Comparison of ENCODE assay signal across 15 mouse cellular contexts in the genomic region with DNA sequence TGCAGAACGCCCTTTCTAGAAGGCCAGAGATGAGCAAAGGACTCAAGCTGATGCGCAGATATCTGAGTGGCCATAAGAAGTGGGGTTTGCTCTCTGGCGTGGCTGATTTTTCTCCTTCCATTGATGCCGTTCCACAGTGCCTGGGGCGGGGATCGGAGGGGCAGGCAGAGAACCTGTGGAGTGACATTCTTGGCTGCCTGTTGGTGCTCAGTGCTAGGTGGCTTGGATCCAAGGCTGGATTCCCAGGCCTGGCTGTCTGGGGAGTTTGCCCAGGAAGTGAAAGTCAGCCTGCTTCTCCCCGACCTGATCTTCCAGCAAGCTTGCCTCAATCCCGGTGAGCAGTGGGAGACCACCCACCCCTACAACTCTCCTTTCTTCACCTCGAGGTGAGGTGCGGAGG.
DNase-seq lines count a peak whose midpoint lies in the region; ATAC-seq lines count a peak whose summit lies in the region.
"Had no signal": no experiment of that assay in that cellular context is flagged by ENCODE, and none has a peak within 500 bp of the region (broad histone marks: within the 10 kb centered on the region; RNA-seq: fewer than 3 reads in every experiment).

No protein-coding gene starts in this region.

- no peak overlapping the region for H3K4me3 ChIP-seq in forebrain, embryonic 10.5 days
- no peak overlapping the region for H3K4me3 ChIP-seq in forebrain, embryonic 14.5 days (ENCODE audit: low read depth, low read length)
- H3K4me3 ChIP-seq: liver, embryonic 12.5 days; neural tube, embryonic 12.5 days had no signal

- no peak overlapping the region for H3K9ac ChIP-seq in forebrain, embryonic 14.5 days (ENCODE audit: low read length)
- H3K9ac ChIP-seq: liver, embryonic 12.5 days; neural tube, embryonic 12.5 days had no signal

- H3K27ac ChIP-seq in forebrain, embryonic 10.5 days: peak overlapping the region; percentile 2; the same call in 1 of the 2 replicates
- no peak overlapping the region for H3K27ac ChIP-seq in forebrain, embryonic 14.5 days (ENCODE audit: low read depth, low read length)
- H3K27ac ChIP-seq: liver, embryonic 12.5 days; neural tube, embryonic 12.5 days had no signal

- H3K4me1 ChIP-seq in forebrain, embryonic 10.5 days: peaks cover 14% of the 10 kb centered on the region
- H3K4me1 ChIP-seq in forebrain, embryonic 14.5 days (ENCODE audit: control insufficient read depth, insufficient read depth, low read length): no peaks in the 10 kb centered on the region
- H3K4me1 ChIP-seq: liver, embryonic 12.5 days; neural tube, embryonic 12.5 days had no signal

- H3K9me3 ChIP-seq in forebrain, embryonic 10.5 days: no peaks in the 10 kb centered on the region
- no peaks in the 10 kb centered on the region for H3K9me3 ChIP-seq in forebrain, embryonic 14.5 days (replicated peaks; ENCODE audit: control insufficient read depth, low read length)
- H3K9me3 ChIP-seq: neural tube, embryonic 12.5 days had no signal

- no peaks in the 10 kb centered on the region for H3K36me3 ChIP-seq in forebrain, embryonic 10.5 days (replicated peaks)
- no peaks in the 10 kb centered on the region for H3K36me3 ChIP-seq in forebrain, embryonic 14.5 days (ENCODE audit: control insufficient read depth, insufficient read depth, low read length)
- H3K36me3 ChIP-seq: liver, embryonic 12.5 days; neural tube, embryonic 12.5 days had no signal

- ATAC-seq in forebrain, embryonic 14.5 days: no peak
- ATAC-seq: hindbrain, embryonic 16.5 days; liver, embryonic 12.5 days had no signal

- no peak for DNase-seq in forebrain, embryonic 10.5 days (ENCODE audit: extremely low spot score, low spot score)
- DNase-seq in forebrain, embryonic 14.5 days (ENCODE audit: low spot score): no peak
- DNase-seq in urinary bladder, postnatal 25 days (ENCODE audit: low spot score): peak; percentile 12
- DNase-seq in urinary bladder, postnatal 4 days (ENCODE audit: low spot score in 2 of 2): no peak
- DNase-seq in lung, adult 18-20 months: peak; percentile 31 to 54
- DNase-seq in T-cell, adult 2 months (ENCODE audit: low spot score): no peak
- DNase-seq in heart, adult 11 months: no peak
- DNase-seq in testis, postnatal 14 days (ENCODE audit: low spot score): no peak
- DNase-seq: adrenal gland, adult 8-10 months; B cell, adult 2 months; midbrain, embryonic 14.5 days; right cerebral cortex, adult 18-20 months had no signal

- no peaks in the 10 kb centered on the region for H3K27me3 ChIP-seq in forebrain, embryonic 10.5 days (ENCODE audit: poor library complexity, severe bottlenecking)
- H3K27me3 ChIP-seq in forebrain, embryonic 14.5 days (replicated peaks; ENCODE audit: control insufficient read depth, insufficient read depth, low read length): no peaks in the 10 kb centered on the region
- H3K27me3 ChIP-seq: liver, embryonic 12.5 days; neural tube, embryonic 12.5 days had no signal

- no peak overlapping the region for H3K4me2 ChIP-seq in forebrain, embryonic 14.5 days (ENCODE audit: low read length)
- H3K4me2 ChIP-seq: liver, embryonic 12.5 days; neural tube, embryonic 12.5 days had no signal

- WGBS in forebrain, embryonic 10.5 days: 78% methylated on average over 10 of the region's 10 CpGs
- WGBS in forebrain, embryonic 14.5 days: 71% methylated on average over 10 of the region's 10 CpGs

Comparison
In these comparisons a context has a peak if more than half of its experiments do, and no peak if none do; other contexts are left out.
1. DNase-seq: peak in urinary bladder, postnatal 25 days (single experiment) and lung, adult 18-20 months (2 of 2); none in forebrain, embryonic 10.5 days (single experiment), forebrain, embryonic 14.5 days (single experiment), urinary bladder, postnatal 4 days (0 of 2), T-cell, adult 2 months (single experiment), heart, adult 11 months (single experiment) and testis, postnatal 14 days (single experiment).